Mouse (Mus musculus) CH12.LX (cell line): ENCODE data around the gene Celf5. TPM values are rescaled to one million over a fixed set of nuclear protein-coding genes. Genes with fewer than 3 reads are reported as not detected.

ENCODE experiments used
- DNase-seq: peaks from one replicate; pipeline ENCODE4 v3.0.0-alpha.2; 2013; ENCODE audit errors: extremely low read depth
- H3K27ac ChIP-seq: 2 replicates; pipeline ENCODE4 v1.5.1; 2012; ENCODE audit warnings: low read depth, mild to moderate bottlenecking, control low read depth, moderate library complexity; ENCODE audit not compliant: insufficient read depth
- H3K27me3 ChIP-seq: replicated peaks from 2 replicates; pipeline ENCODE3; 2012; ENCODE audit warnings: inconsistent platforms
- H3K36me3 ChIP-seq, 2 experiments: replicated peaks in 1 of 2; 2 replicates each; pipeline versions ENCODE3 to v1.6.1; 2012; ENCODE audit warnings: inconsistent platforms in 1 of 2, low read length in 1 of 2, mild to moderate bottlenecking in 1 of 2, mixed read lengths in 1 of 2, moderate library complexity in 1 of 2; ENCODE audit not compliant: control insufficient read depth in 1 of 2, insufficient read depth in 1 of 2
- H3K4me1 ChIP-seq, 2 experiments: 2 replicates each; pipeline ENCODE4 v1.6.1; 2012; ENCODE audit warnings: inconsistent platforms in 1 of 2, moderate library complexity in 1 of 2; ENCODE audit not compliant: insufficient read depth in 2 of 2, control insufficient read depth in 1 of 2
- H3K4me2 ChIP-seq: 2 replicates; pipeline ENCODE4 v1.6.1; 2012; ENCODE audit warnings: low read depth, mild to moderate bottlenecking, control low read depth; ENCODE audit not compliant: poor library complexity, insufficient read depth, severe bottlenecking
- H3K4me3 ChIP-seq, 3 experiments: fragments of 150-350 bp in 1 of 3; sonication (generic) in 1 of 3; replicated peaks in 1 of 3; 2 replicates each; pipeline versions ENCODE3 to v1.5.1; 2011 to 2012; ENCODE audit warnings: low read depth in 2 of 3, low read length in 2 of 3, mild to moderate bottlenecking in 2 of 3, moderate library complexity in 2 of 3, control low read depth in 1 of 3, improper control_type of control experiment in 1 of 3, inconsistent platforms in 1 of 3, mixed read lengths in 1 of 3; ENCODE audit not compliant: poor library complexity in 1 of 3
- H3K79me2 ChIP-seq: replicated peaks from 2 replicates; pipeline ENCODE4 v1.6.1; 2012; ENCODE audit warnings: mild to moderate bottlenecking, moderate library complexity; ENCODE audit not compliant: control insufficient read depth, poor library complexity, insufficient read depth, severe bottlenecking; ENCODE audit errors: extremely low read depth
- H3K9ac ChIP-seq: 2 replicates; pipeline ENCODE4 v1.6.1; 2012; ENCODE audit warnings: low read depth, mild to moderate bottlenecking, control low read depth, moderate library complexity; ENCODE audit not compliant: insufficient read depth
- H3K9me3 ChIP-seq: replicated peaks from 2 replicates; pipeline ENCODE3; 2012; ENCODE audit warnings: low read length, inconsistent platforms, mixed read lengths
- BHLHE40 ChIP-seq: IDR thresholded peaks from 2 replicates; pipeline ENCODE4 v1.6.1; 2011; ENCODE audit warnings: mild to moderate bottlenecking, low read depth, low read length, improper control_type of control experiment
- E2F4 ChIP-seq: IDR thresholded peaks from 2 replicates; pipeline ENCODE4 v1.6.1; 2011; ENCODE audit warnings: low read depth, low read length, improper control_type of control experiment; ENCODE audit not compliant: insufficient replicate concordance
- ELF1 ChIP-seq: IDR thresholded peaks from 2 replicates; pipeline ENCODE4 v1.6.1; 2014; ENCODE audit warnings: low read depth, mild to moderate bottlenecking, inconsistent platforms, low read length, improper control_type of control experiment
- EP300 ChIP-seq: IDR thresholded peaks from 2 replicates; pipeline ENCODE4 v1.6.1; 2011; ENCODE audit warnings: low read length, improper control_type of control experiment
- IRF4 ChIP-seq: IDR thresholded peaks from 2 replicates; pipeline ENCODE4 v1.6.1; 2014; ENCODE audit warnings: low read depth, mild to moderate bottlenecking, inconsistent platforms, low read length, improper control_type of control experiment
- JUN ChIP-seq: IDR thresholded peaks from 2 replicates; pipeline ENCODE4 v1.6.1; 2011; ENCODE audit warnings: low read depth, mild to moderate bottlenecking, low read length, improper control_type of control experiment, moderate library complexity; ENCODE audit not compliant: insufficient read depth
- JUND ChIP-seq: conservative IDR thresholded peaks from 2 replicates; pipeline ENCODE4 v1.6.1; 2011; ENCODE audit warnings: low read depth, low read length, improper control_type of control experiment
- KAT2A ChIP-seq: IDR thresholded peaks from 2 replicates; pipeline ENCODE4 v1.6.1; 2012; ENCODE audit warnings: low read length, improper control_type of control experiment, inconsistent platforms; ENCODE audit not compliant: insufficient replicate concordance
- MAFK ChIP-seq: IDR thresholded peaks from 2 replicates; pipeline ENCODE4 v1.6.1; 2011; ENCODE audit warnings: low read length, improper control_type of control experiment; ENCODE audit not compliant: insufficient replicate concordance
- MXI1 ChIP-seq: IDR thresholded peaks from 2 replicates; pipeline ENCODE4 v1.6.1; 2011; ENCODE audit warnings: mild to moderate bottlenecking, low read depth, low read length, improper control_type of control experiment
- MYC ChIP-seq: IDR thresholded peaks from 2 replicates; pipeline ENCODE4 v1.6.1; 2011; ENCODE audit warnings: low read depth, mild to moderate bottlenecking, improper control_type of control experiment, low read length
- NELFE ChIP-seq: IDR thresholded peaks from 2 replicates; pipeline ENCODE4 v1.6.1; 2011; ENCODE audit warnings: low read depth, low read length, improper control_type of control experiment
- NRF1 ChIP-seq: IDR thresholded peaks from 2 replicates; pipeline ENCODE4 v1.6.1; 2014; ENCODE audit warnings: low read depth, mild to moderate bottlenecking, inconsistent platforms, low read length, improper control_type of control experiment, moderate library complexity
- PAX5 ChIP-seq: IDR thresholded peaks from 2 replicates; pipeline ENCODE4 v1.6.1; 2012; ENCODE audit warnings: low read length, inconsistent platforms, mixed read lengths
- POLR2AphosphoS2 ChIP-seq: IDR thresholded peaks from 2 replicates; pipeline ENCODE4 v1.6.1; 2011; ENCODE audit warnings: low read depth, low read length, improper control_type of control experiment
- RAD21 ChIP-seq: IDR thresholded peaks from 2 replicates; pipeline ENCODE4 v1.6.1; 2011; ENCODE audit warnings: low read depth, mild to moderate bottlenecking, low read length, improper control_type of control experiment, moderate library complexity
- RCOR1 ChIP-seq: conservative IDR thresholded peaks from 2 replicates; pipeline ENCODE4 v1.6.1; 2012; ENCODE audit warnings: low read depth, mild to moderate bottlenecking, inconsistent platforms, low read length, improper control_type of control experiment
- SIN3A ChIP-seq: IDR thresholded peaks from 2 replicates; pipeline ENCODE4 v1.6.1; 2012; ENCODE audit warnings: low read length, improper control_type of control experiment, inconsistent platforms
- SMC3 ChIP-seq: IDR thresholded peaks from 2 replicates; pipeline ENCODE4 v1.6.1; 2011; ENCODE audit warnings: low read depth, low read length, improper control_type of control experiment
- TBP ChIP-seq: conservative IDR thresholded peaks from 2 replicates; pipeline ENCODE4 v1.6.1; 2011; ENCODE audit warnings: low read depth, low read length, improper control_type of control experiment
- TCF12 ChIP-seq: IDR thresholded peaks from 2 replicates; pipeline ENCODE4 v1.6.1; 2014; ENCODE audit warnings: low read depth, mild to moderate bottlenecking, inconsistent platforms, low read length, improper control_type of control experiment
- UBTF ChIP-seq: IDR thresholded peaks from 2 replicates; pipeline ENCODE4 v1.6.1; 2012; ENCODE audit warnings: low read depth, mild to moderate bottlenecking, inconsistent platforms, low read length, improper control_type of control experiment, moderate library complexity
- ZC3H11A ChIP-seq: IDR thresholded peaks from 2 replicates; pipeline ENCODE4 v1.6.1; 2012; ENCODE audit warnings: low read depth, mild to moderate bottlenecking, inconsistent platforms, low read length, improper control_type of control experiment
- dilution Hi-C: fragments of 300-500 bp; cut with MboI; formaldehyde crosslinking; loops from 2 replicates; pipeline ENCODE4 v1.14.3; 2020; ENCODE audit warnings: low sequenced_read_pairs; ENCODE audit not compliant: extremely low pct_unique_long_range_greater_than_20kb, extremely low pct_ligation_motif_present
- in situ Hi-C: fragments of 300-500 bp; cut with MboI; formaldehyde crosslinking; loops from 3 replicates; pipeline ENCODE4 v1.14.3; 2019; ENCODE audit warnings: low sequenced_read_pairs, low pct_ligation_motif_present, low pct_unique_long_range_greater_than_20kb, mixed read lengths
- polyA plus RNA-seq: library from polyadenylated mRNA; unstranded; fragments of >175 nt; gene quantifications from 2 replicates; pipeline ENCODE4 v1.2.1, GENCODE M21; 2012; ENCODE audit warnings: low read depth; ENCODE audit not compliant: insufficient read length
- total RNA-seq, 2 experiments: library from RNA; depleted of rRNA; stranded (reverse); fragments of 300-350 nt in 1 of 2; fragments of >200 nt in 1 of 2; gene quantifications; 2 replicates each; pipeline ENCODE4 v1.2.3; 2012 to 2014

The Celf5 gene
- total and polyA plus RNA-seq, 3 experiments: 0.07 to 0.08 TPM; not detected in 1

- TF ChIP-seq JUN: no peak
- TF ChIP-seq JUND: no peak; the same call in 1 of the 2 replicates
- TF ChIP-seq MYC: 0 out of 2 replicates have a peak, but pooled peaks have one; percentile 30
- peak; percentile 15; the same call in 1 of the 2 replicates for TF ChIP-seq IRF4
- no peak for TF ChIP-seq PAX5
- peak; percentile 79 for TF ChIP-seq TBP
- TF ChIP-seq RAD21: no peak
- TF ChIP-seq POLR2AphosphoS2: peak; percentile 72; the same call in 1 of the 2 replicates
- peak; percentile 71; the same call in 1 of the 2 replicates for TF ChIP-seq NELFE
- peak; percentile 79 for TF ChIP-seq ELF1
- 0 out of 2 replicates have a peak, but pooled peaks have one; percentile 12 for TF ChIP-seq BHLHE40
- TF ChIP-seq SMC3: no peak
- TF ChIP-seq MAFK: no peak
- TF ChIP-seq ZC3H11A: no peak
- TF ChIP-seq RCOR1: no peak
- TF ChIP-seq E2F4: 0 out of 2 replicates have a peak, but pooled peaks have one; percentile 66
- peak; percentile 22; the same call in 1 of the 2 replicates for TF ChIP-seq TCF12
- peak; percentile 97 for TF ChIP-seq KAT2A
- peak; percentile 85 for TF ChIP-seq MXI1
- TF ChIP-seq SIN3A: peak; percentile 83
Observed at GRCm38 (mm10) chr10:81496264-81496901, 13.9 kb upstream of the Celf5 start, which contains the start of gene Ncln (continued).

GRCm38 (mm10) chr10:81495616-81496263, 13.2 kb upstream of the Celf5 start:
- Histone ChIP-seq H3K27ac (0 out of 2 replicates have a peak overlapping the region, but pooled peaks have one; percentile 31), H3K36me3 (peaks cover 27 to 40% of the 10 kb centered on the region in 2 experiments)

More at GRCm38 (mm10) chr10:81495616-81496263, 13.2 kb upstream of the Celf5 start:
- H3K9ac ChIP-seq: peak overlapping the region; percentile 77
- H3K4me2 ChIP-seq: peak overlapping the region; percentile 77
- in situ Hi-C loops (loop anchor here (5.0 to 10.0 kb wide), 2 partner anchors 37 to 109 kb away; partner anchors contain the start of genes BC025920 and Tle6), dilution Hi-C loops (no loop called here)
- H3K9me3 ChIP-seq: no peaks in the 10 kb centered on the region
- peaks cover under 1% of the 10 kb centered on the region for H3K27me3 ChIP-seq
- TF ChIP-seq EP300 (no peak), NRF1 (no peak), PAX5 (no peak), RAD21 (no peak), UBTF (no peak), IRF4 (no peak), E2F4 (no peak)
- peaks cover 23 to 44% of the 10 kb centered on the region in 2 experiments for H3K4me1 ChIP-seq
- peak overlapping the region; percentile 89 to 99 (median 96) for H3K4me3 ChIP-seq
- peaks cover 25% of the 10 kb centered on the region for H3K79me2 ChIP-seq
- DNase-seq: no peak
